ENCODE assay signal across 11 mouse cellular contexts in genomic region chr10:3514634-3515033, GRCm38 (mm10). TPM values are rescaled to one million over a fixed set of nuclear protein-coding genes. Genes with fewer than 3 reads are reported as not detected.
A peak's percentile ranks its signal among the peaks of the same experiment; 100 is the strongest.
DNase-seq lines count a peak whose midpoint lies in the region.
"Had no signal": no experiment of that assay in that cellular context is flagged by ENCODE, and none has a peak within 500 bp of the region (broad histone marks: within the 10 kb centered on the region; RNA-seq: fewer than 3 reads in every experiment).

No protein-coding gene starts in this region.

- DNase-seq in adrenal gland, postnatal 14 days = peak; percentile 32
- DNase-seq in adrenal gland, postnatal 10 days = no peak
- DNase-seq in layer of hippocampus, adult 18-20 months (ENCODE audit: low spot score in 2 of 2) = peak; percentile 31 to 61
- DNase-seq in layer of hippocampus, adult 9-10 months (ENCODE audit: low spot score) = no peak
- peak; percentile 53 for DNase-seq in MN1 (ENCODE audit: low spot score)
- peak; percentile 59 to 80 for DNase-seq in right cerebral cortex, postnatal 10 days (ENCODE audit: low spot score in 2 of 2)
- DNase-seq in spleen, adult 18-20 months = no peak
- no peak for DNase-seq in cerebellum, adult 8-10 months
- DNase-seq: cerebellum, adult 2 months; gastrocnemius, postnatal 10 days; liver, postnatal 0 days had no signal

RNA-seq across cellular contexts. Expression of gene Iyd, which starts 25.4 kb away (rescaled TPM):
- 1.1 and 17.9 TPM in 2 replicates for total RNA-seq in adrenal gland, postnatal 14 days (2021)
- 10 to 100 TPM in 1 of 2 experiments, 1 to 10 TPM in 1; 8.2 to 20.4 TPM for total RNA-seq in adrenal gland, postnatal 10 days (2021)
- total RNA-seq in layer of hippocampus, adult 18-20 months (2021) = 1 to 10 TPM; 3.5 to 5.4 TPM

Comparison
In these comparisons a context has a peak if more than half of its experiments do, and no peak if none do; other contexts are left out.
1. DNase-seq: peak in adrenal gland, postnatal 14 days (single experiment), layer of hippocampus, adult 18-20 months (2 of 2), MN1 (single experiment) and right cerebral cortex, postnatal 10 days (2 of 2); none in adrenal gland, postnatal 10 days (single experiment), layer of hippocampus, adult 9-10 months (single experiment), spleen, adult 18-20 months (0 of 2) and cerebellum, adult 8-10 months (single experiment).